Mouse (Mus musculus): Measurements from ENCODE around the gene Ccdc3.
"Not testable (repeated sequence)": the region's sequence is repeated elsewhere in the genome, so short reads cannot be mapped to it uniquely, and the experiment has no call there.

The Ccdc3 gene

GRCm38 (mm10) chr2:5204941-5205340 lies 67.4 kb downstream of the Ccdc3 start:
- no peak for DNase-seq (ENCODE audit: extremely low read depth, low read depth, low spot score)

GRCm38 (mm10) chr2:5206651-5207050 lies 69.1 kb downstream of the Ccdc3 start:
- peak; percentile 81 for DNase-seq (ENCODE audit: extremely low read depth, low read depth, low spot score)

- DNase-seq (ENCODE audit: extremely low read depth, low read depth, low spot score) = no peak
Observed at GRCm38 (mm10) chr2:5214581-5214980, 77.0 kb downstream of the Ccdc3 start.

DNA sequence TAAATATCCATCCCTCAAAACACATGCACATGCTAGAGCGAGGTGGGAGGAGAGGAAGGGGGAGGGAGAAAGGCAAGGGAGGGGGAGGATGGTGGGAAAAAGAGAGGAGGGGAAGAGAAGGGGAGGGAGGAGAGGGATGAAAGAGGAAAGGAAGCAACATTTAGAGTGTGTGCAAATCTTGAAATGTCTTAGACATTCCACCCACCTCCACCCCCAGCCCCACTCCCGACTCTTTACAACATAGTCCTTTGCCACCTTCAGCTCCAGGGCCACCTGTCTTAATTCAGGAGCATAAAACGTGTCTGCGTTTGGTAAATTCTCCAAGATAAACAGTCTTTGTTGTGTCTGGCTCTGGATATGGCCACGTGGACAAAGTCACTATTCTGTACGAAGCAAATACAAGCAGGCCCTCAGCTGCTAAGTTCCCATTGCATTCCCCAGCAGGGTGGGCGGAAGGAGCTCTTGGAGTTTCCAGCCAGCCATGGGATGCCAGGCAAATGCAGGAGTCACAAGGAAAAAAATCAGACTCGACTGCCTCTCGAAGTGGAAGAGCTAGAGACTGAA lies 77.8 kb downstream of the Ccdc3 start:
- DNase-seq (ENCODE audit: extremely low read depth, low read depth, low spot score) = no peak

DNA sequence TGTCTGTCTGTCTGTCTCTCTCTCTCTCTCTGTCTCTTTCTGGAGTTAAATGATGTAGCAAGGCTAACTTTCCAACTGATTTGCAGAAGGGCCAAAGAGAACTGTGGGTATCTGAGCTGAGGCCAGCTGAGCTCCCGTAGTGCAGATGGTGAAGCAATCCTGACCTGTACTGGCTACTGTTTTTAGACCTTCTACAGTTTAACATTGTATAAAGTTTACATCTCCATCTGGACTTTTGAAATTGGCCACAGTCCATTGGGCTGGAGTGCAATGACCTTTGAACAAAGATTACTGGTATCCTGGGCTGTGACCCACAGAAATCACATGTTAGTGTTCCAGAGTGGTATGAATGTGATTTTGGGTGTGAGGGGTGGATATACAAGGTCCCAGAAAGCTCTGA lies 81.6 kb downstream of the Ccdc3 start:
- DNase-seq (ENCODE audit: extremely low read depth, low read depth, low spot score) = no peak

GRCm38 (mm10) chr2:5219847-5220375 lies 82.3 kb downstream of the Ccdc3 start:
- no peak for DNase-seq (ENCODE audit: extremely low read depth, low read depth, low spot score)

GRCm38 (mm10) chr2:5222571-5222970 lies 85.0 kb downstream of the Ccdc3 start:
- no peak for DNase-seq (ENCODE audit: extremely low read depth, low read depth, low spot score)

DNA sequence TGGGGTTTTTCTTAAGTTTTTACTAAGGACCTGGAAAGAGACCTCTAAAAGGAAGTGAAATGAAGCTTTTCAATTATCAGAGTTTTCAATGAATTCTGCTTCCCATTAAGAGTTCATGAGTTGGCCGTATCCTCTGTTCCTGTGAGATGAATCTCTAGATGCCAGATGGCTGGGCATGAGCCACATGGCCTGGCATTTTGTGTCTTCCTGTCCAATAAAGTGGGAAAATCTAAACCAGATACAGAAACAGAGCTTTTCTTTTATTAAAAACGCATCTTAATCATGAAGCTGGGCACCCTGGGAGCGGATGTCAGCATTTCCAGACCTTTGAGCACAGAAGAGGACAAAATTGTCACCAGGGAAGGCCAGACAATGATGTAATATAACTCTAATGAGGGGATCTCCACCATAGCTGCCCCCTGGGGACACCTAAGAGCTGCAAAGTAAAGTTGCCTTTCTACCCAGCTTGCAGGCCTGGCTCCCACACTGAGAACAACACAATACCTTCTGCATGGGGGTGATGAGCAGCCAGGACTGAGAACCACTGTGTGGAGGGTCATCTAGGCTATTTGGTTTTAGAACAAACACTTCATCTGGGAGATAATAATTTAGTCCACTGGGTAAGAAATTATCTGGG lies 99.4 kb downstream of the Ccdc3 start:
- DNase-seq (ENCODE audit: extremely low read depth, low read depth, low spot score) = no peak

GRCm38 (mm10) chr2:5237870-5238269 lies 100.3 kb downstream of the Ccdc3 start:
- DNase-seq (ENCODE audit: extremely low read depth, low read depth, low spot score) = no peak

- peak; percentile 72 for DNase-seq (ENCODE audit: extremely low read depth, low read depth, low spot score)
Observed at GRCm38 (mm10) chr2:5239492-5239891, 101.9 kb downstream of the Ccdc3 start.

DNA sequence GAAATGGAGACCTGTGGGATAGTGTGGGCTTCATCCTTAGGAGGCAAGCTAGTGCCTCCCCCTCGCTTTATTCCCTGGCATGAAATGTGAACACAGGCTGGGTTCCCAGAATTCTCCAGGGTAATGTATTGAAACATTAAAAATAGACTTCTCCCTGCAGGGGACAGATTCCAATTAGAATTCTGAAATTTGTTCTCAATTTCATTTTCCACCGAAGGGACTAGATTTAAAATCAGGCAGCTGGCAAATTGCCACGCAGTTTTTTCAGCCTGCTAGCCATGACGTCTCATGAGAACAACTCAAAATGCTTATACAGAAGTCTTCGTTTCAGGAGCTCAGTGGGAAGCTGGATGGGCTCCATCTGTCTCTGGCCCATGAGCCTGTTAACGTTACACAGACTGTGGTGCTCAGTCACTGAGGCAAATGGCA lies 103.9 kb downstream of the Ccdc3 start:
- DNase-seq (ENCODE audit: extremely low read depth, low read depth, low spot score) = no peak

GRCm38 (mm10) chr2:5249199-5249598 lies 111.6 kb downstream of the Ccdc3 start:
- DNase-seq (ENCODE audit: extremely low read depth, low read depth, low spot score) = not testable (repeated sequence)

DNA sequence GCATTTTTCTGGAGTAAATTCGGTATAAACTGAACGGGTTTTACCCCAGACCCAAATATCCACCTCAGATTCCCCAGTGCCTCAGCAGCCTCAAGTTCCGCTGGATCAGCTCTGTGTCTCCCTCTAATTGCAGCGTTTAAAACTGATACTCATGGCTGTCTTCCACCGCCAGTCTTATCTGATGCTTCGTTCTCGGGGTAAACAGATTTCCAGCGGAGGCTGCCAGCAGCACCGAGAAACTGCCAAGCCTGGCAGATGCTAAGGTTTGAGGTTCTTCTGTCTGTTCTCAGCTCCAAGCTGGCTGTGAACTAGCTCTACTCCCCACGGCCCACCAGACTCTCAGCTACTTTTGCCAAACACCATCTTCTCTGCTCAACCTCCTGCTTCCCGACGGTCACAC lies 112.4 kb downstream of the Ccdc3 start:
- peak; percentile 33 for DNase-seq (ENCODE audit: extremely low read depth, low read depth, low spot score)

- DNase-seq (ENCODE audit: extremely low read depth, low read depth, low spot score) = no peak
Observed at GRCm38 (mm10) chr2:5258250-5258649, 120.7 kb downstream of the Ccdc3 start.

- peak; percentile 92 for DNase-seq (ENCODE audit: extremely low read depth, low read depth, low spot score)
Observed at GRCm38 (mm10) chr2:5262279-5262678, 124.7 kb downstream of the Ccdc3 start.

GRCm38 (mm10) chr2:5267980-5268379 lies 130.4 kb downstream of the Ccdc3 start:
- no peak for DNase-seq (ENCODE audit: extremely low read depth, low read depth, low spot score)
